Mouse (Mus musculus): ENCODE measurements around the gene Gm37240. TPM values are rescaled to one million over a fixed set of nuclear protein-coding genes. Genes with fewer than 3 reads are reported as not detected.
"Not testable (repeated sequence)": the region's sequence is repeated elsewhere in the genome, so short reads cannot be mapped to it uniquely, and the experiment has no call there.

Gene Gm37240
- polyA plus RNA-seq, 1 experiment from 2014 or later: 10.8 TPM

DNA sequence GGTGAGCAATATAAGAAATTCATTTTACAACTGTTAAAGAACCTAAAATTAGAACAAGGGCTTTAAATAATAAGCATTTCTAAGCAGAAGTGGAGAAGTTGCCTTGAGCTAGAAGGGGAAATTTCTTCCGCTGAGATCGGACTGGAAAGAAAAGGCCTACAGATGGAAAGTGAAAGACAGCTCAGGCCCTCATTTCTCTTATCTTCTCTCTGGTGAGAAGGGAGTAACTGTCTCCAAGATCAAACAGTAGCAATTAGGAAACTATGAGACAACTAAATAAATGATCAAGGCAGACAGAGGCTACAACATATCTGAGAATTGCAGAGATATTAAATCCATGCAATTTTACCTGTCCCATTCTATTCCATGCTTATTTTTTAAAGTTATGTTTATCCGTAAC, 1316.8 kb downstream of the Gm37240 start:
- no peak for DNase-seq (ENCODE audit: low read depth, low spot score)
- ChIA-PET CTCF (interaction anchor here (0.5 to 1.8 kb wide), 8 partner anchors 9 to 1254 kb away, joined by 3 to 7 read pairs (median 3); no protein-coding TSS in a partner anchor), POLR2A (no interaction called here)
- no peak for ATAC-seq
- no peak for TF ChIP-seq CTCF (IDR thresholded peaks at IDR 0.05)
- in situ Hi-C loops (cut with MboI; ENCODE audit: low pct_unique_long_range_greater_than_20kb): no loop called here
- H3K27me3 ChIP-seq: no peaks in the 10 kb centered on the region

DNA sequence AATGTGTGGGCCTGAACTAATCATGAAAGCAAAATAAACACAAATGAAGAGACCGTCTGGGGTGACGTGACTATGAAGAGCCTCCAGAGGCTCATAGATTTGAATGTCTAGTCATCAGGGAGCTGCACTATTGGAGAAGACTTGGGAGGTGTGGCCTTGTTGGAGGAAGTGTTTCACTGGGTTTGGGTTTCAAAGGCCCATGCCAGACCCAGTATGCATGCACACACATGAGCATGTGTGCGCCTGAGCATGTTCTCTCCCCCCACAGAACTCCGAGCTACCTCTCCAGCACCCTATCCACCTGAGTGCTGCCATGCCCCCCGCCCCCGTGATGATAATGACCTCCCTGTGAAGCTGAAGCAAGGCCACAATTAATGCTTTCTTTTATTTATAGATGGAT, 1317.7 kb downstream of the Gm37240 start:
- H3K27me3 ChIP-seq: no peaks in the 10 kb centered on the region
- TF ChIP-seq CTCF (IDR thresholded peaks at IDR 0.05): no peak
- POLR2A ChIA-PET: interaction anchor here (0.6 kb wide), 2 partner anchors 34 to 54 kb away, joined by 3 to 4 read pairs; no protein-coding TSS in a partner anchor
- CTCF ChIA-PET: interaction anchor here (0.8 to 1.8 kb wide), 7 partner anchors 8 to 31 kb away, joined by 3 to 7 read pairs (median 3); no protein-coding TSS in a partner anchor
- no peak for DNase-seq (ENCODE audit: low read depth, low spot score)
- in situ Hi-C loops (cut with MboI; ENCODE audit: low pct_unique_long_range_greater_than_20kb): no loop called here
- no peak for ATAC-seq

DNA sequence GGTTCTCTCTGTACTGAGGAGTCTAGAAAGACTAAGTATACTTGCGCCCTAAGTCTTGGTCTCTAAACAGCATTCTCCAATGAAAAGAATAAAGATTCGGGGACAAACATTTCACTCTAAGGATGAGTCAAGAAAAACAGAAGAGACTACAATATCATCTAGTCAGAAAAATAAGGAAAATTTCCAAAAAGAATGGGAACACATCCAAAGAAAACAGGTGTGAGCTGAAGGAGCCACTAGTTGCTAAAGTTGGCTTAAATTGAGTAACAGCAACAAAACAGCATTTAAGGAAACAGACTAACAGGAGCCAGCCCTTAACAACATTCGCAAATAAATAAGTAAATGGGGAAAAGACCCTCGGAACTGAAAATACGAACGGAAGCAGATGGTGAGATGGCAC, 1318.8 kb downstream of the Gm37240 start:
- no peaks in the 10 kb centered on the region for H3K27me3 ChIP-seq
- ATAC-seq: no peak
- no peak for DNase-seq (ENCODE audit: low read depth, low spot score)
- no peak for TF ChIP-seq CTCF (IDR thresholded peaks at IDR 0.05)
- CTCF ChIA-PET: interaction anchor here (1.8 kb wide), 1 partner anchor 13 kb away, joined by 5 read pairs; no protein-coding TSS in a partner anchor
- in situ Hi-C loops (cut with MboI; ENCODE audit: low pct_unique_long_range_greater_than_20kb): no loop called here
- POLR2A ChIA-PET: no interaction called here

DNA sequence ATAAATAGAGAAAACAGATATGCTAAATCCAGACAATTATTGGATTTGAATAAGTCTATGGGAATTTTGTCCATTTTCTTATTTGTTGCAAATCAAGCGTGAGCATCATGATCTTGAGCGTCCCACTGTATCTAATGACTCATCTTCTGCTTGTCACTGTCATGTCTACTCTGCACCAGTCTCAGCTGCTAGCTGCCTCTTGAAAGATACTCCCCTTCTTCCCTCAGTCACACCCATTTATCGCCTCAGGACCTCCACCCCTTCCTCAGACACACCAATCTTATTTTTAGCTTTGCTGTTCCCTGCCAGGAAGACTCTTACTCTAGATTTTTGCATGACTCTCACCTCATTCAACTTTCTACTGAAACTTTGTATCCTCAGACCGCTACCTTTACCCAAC, 1323.9 kb downstream of the Gm37240 start:
- in situ Hi-C loops (cut with MboI; ENCODE audit: low pct_unique_long_range_greater_than_20kb): no loop called here
- ChIA-PET CTCF (interaction anchor here (1.5 kb wide), 1 partner anchor 14 kb away, joined by 5 read pairs; no protein-coding TSS in a partner anchor), POLR2A (interaction anchor here (0.5 kb wide), 1 partner anchor 249 kb away, joined by 3 read pairs; no protein-coding TSS in a partner anchor)
- ATAC-seq: no peak
- no peak for TF ChIP-seq CTCF (IDR thresholded peaks at IDR 0.05)
- H3K27me3 ChIP-seq: no peaks in the 10 kb centered on the region
- no peak for DNase-seq (ENCODE audit: low read depth, low spot score)

DNA sequence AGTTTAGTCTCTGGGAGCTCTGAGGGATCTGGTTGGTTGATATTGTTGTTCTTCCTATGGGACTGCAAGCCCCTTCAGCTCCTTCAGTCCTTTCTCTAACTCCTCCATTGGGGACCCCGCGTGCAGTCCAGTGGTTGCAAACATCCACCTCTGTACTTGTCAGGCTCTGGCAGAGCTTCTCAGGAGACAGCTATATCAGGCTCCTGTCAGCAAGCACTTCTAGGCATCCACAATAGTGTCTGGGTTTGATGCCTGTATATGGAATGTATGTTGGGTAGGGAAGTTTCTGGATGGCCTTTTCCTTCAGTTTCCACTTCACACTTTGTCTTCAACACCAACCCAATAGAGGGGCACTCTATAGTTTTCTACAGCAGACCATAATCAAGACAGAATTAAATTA, 1324.4 kb downstream of the Gm37240 start:
- DNase-seq (ENCODE audit: low read depth, low spot score); ATAC-seq; H3K27me3 ChIP-seq; in situ Hi-C loops (cut with MboI; ENCODE audit: low pct_unique_long_range_greater_than_20kb): not testable (repeated sequence)
- POLR2A ChIA-PET: interaction anchor here (0.5 kb wide), 1 partner anchor 248 kb away, joined by 3 read pairs; no protein-coding TSS in a partner anchor
- CTCF ChIA-PET: interaction anchor here (1.5 kb wide), 1 partner anchor 14 kb away, joined by 5 read pairs; no protein-coding TSS in a partner anchor

DNA sequence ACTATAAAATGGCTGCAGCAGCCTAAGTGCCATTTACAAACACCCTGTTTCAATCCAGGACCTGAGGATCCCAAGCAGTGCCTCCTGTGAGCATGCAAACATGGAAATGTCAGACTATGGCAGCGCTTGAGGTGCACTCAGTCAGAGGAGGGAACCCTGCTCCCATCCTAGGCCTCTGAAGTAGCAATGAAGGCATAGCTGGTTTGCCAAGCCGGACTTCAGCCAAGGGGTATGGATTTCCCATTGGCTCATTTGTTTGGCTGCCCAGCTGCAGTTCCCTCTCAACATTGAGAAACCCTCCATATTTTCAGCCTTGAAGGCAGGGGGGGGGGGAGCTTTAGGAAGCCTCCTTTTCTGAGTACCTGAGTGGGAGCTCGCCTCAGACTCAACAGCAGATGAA, 1329.0 kb downstream of the Gm37240 start:
- ATAC-seq (no peak), DNase-seq (ENCODE audit: low read depth, low spot score) (no peak)
- ChIA-PET CTCF (interaction anchor here (1.4 to 2.5 kb wide), 3 partner anchors 12 to 35 kb away, joined by 3 to 7 read pairs (median 7); no protein-coding TSS in a partner anchor), POLR2A (no interaction called here)
- no peak for TF ChIP-seq CTCF (IDR thresholded peaks at IDR 0.05)
- in situ Hi-C loops (cut with MboI; ENCODE audit: low pct_unique_long_range_greater_than_20kb): no loop called here
- no peaks in the 10 kb centered on the region for H3K27me3 ChIP-seq

DNA sequence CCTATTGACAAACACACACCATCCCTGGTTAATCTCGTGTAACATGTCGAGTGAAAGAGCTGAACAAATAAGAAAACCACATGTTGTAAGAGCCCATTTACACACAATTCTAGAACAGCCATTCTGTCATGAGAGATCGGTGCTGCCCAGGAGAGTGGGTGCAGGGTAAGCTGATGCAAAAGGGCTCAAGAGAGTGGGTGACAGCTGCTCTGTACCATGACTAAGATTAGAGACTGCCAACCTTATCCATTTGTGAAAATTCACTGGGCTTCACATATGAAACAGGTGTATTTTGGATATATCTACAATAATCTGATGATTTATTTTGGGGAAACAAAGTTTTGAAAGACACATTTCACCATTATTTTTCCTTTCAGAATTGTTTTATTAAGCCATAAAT, 1331.5 kb downstream of the Gm37240 start:
- no peaks in the 10 kb centered on the region for H3K27me3 ChIP-seq
- ATAC-seq: no peak
- ChIA-PET POLR2A (interaction anchor here (0.6 to 1.5 kb wide), 2 partner anchors 12 to 248 kb away, joined by 3 to 5 read pairs; no protein-coding TSS in a partner anchor), CTCF (interaction anchor here (0.9 to 4.6 kb wide), 8 partner anchors 10 to 80 kb away, joined by 3 to 26 read pairs (median 4); no protein-coding TSS in a partner anchor)
- in situ Hi-C loops (cut with MboI; ENCODE audit: low pct_unique_long_range_greater_than_20kb): no loop called here
- DNase-seq (ENCODE audit: low read depth, low spot score): no peak
- no peak for TF ChIP-seq CTCF (IDR thresholded peaks at IDR 0.05)

DNA sequence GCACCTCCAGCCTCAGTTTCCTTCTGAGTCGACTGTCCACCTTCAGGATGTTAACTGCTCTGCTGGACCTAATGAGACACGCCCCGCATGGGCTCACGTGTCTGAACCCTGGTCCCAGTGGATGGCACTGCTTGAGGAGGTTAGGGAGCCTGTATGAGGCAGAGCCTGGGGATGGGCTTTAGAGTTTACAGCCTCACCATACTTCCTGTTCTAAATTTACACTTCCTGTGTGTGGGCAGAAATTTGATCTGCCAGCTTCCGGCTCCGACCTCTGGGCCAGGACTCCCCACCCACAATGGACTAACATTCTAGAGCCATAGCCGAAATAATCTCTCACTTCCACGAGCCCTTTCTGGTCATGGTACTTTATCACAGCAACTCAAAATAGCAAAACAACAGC, 1340.1 kb downstream of the Gm37240 start:
- no peak for TF ChIP-seq CTCF (IDR thresholded peaks at IDR 0.05)
- ChIA-PET CTCF (no interaction called here), POLR2A (no interaction called here)
- no peaks in the 10 kb centered on the region for H3K27me3 ChIP-seq
- no peak for DNase-seq (ENCODE audit: low read depth, low spot score)
- no peak for ATAC-seq
- in situ Hi-C loops (cut with MboI; ENCODE audit: low pct_unique_long_range_greater_than_20kb): no loop called here

DNA sequence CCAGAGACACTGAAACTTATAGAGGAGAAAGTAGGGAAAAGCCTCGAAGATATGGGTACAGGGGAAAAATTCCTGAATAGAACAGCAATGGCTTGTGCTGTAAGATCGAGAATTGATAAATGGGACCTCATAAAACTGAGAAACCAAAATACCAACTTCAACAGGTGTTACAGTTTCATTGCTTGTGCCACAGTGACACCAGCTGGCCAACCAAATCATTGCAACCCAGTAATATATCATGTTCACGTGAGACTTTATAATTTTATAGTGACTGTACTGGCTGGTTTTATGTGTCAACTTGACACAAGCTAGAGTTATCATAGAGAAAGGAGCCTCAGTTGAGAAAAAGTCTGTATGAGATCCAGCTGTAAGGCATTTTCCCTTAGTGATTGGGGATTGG, 1344.9 kb downstream of the Gm37240 start:
- H3K27me3 ChIP-seq, ATAC-seq: not testable (repeated sequence)
- TF ChIP-seq CTCF (IDR thresholded peaks at IDR 0.05): peak; percentile 86
- in situ Hi-C loops (cut with MboI; ENCODE audit: low pct_unique_long_range_greater_than_20kb): loop anchor here (5.0 kb wide), 2 partner anchors 225 to 370 kb away; partner anchors contain the start of gene Gm6525
- peak; percentile 22 for DNase-seq (ENCODE audit: low read depth, low spot score)
- ChIA-PET POLR2A (interaction anchor here (0.5 to 1.4 kb wide), 4 partner anchors 11 to 228 kb away, joined by 3 to 5 read pairs (median 4); no protein-coding TSS in a partner anchor), CTCF (interaction anchor here (0.7 to 6.4 kb wide), 21 partner anchors 9 to 374 kb away, joined by 3 to 70 read pairs (median 4); no protein-coding TSS in a partner anchor)

DNA sequence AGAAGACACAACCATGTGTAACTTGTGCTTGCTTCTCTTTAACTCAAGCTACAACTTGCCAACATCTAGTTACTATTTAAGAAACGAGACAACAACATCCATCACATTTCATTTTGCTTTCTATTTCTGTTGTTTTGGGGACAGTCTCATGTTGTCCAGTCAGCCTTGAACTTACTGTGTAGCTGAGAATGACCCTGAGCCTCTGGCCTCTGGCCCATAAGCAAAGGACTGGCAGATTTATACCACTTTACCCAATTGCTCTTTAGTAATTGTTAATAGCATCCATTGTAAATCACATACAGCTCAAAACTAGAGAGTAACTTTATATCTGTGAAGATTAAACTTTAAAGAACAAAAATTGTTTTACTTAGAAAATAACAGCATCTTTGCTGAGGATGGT, 1345.4 kb downstream of the Gm37240 start:
- DNase-seq (ENCODE audit: low read depth, low spot score): no peak
- no peak for ATAC-seq
- CTCF ChIA-PET: interaction anchor here (0.6 to 6.4 kb wide), 24 partner anchors 10 to 374 kb away, joined by 3 to 70 read pairs (median 4); partner anchors contain the start of gene Arfip1
- in situ Hi-C loops (cut with MboI; ENCODE audit: low pct_unique_long_range_greater_than_20kb): loop anchor here (5.0 kb wide), 2 partner anchors 225 to 370 kb away; partner anchors contain the start of gene Gm6525
- TF ChIP-seq CTCF (IDR thresholded peaks at IDR 0.05): no peak
- POLR2A ChIA-PET: interaction anchor here (0.5 to 1.4 kb wide), 4 partner anchors 12 to 227 kb away, joined by 3 to 5 read pairs (median 4); no protein-coding TSS in a partner anchor
- H3K27me3 ChIP-seq: no peaks in the 10 kb centered on the region

DNA sequence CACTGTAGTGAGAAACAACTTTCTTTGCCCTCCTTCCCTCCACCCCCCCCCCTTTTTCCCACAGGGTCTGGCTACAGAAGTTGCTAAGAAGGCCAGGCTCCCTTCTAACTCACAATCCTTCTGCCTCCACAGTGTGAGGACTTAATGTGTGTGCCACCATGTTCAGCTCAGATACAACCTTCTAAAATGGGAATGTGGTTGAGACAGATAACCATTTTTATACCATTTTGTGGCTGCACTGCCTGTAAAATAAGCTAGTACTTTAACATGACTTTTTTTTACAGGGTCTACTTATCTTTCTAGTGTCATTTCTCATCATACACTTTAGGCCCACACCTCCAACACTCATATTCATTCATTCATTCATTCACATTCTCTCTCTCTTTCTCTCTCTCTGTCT, 1346.7 kb downstream of the Gm37240 start:
- ChIA-PET CTCF (interaction anchor here (1.2 to 6.4 kb wide), 11 partner anchors 9 to 226 kb away, joined by 3 to 70 read pairs (median 8); no protein-coding TSS in a partner anchor), POLR2A (interaction anchor here (0.7 kb wide), 2 partner anchors 10 to 35 kb away, joined by 9 read pairs; no protein-coding TSS in a partner anchor)

More for the DNA sequence above, 1346.7 kb downstream of the Gm37240 start:
- TF ChIP-seq CTCF (IDR thresholded peaks at IDR 0.05): no peak
- ATAC-seq (no peak), DNase-seq (ENCODE audit: low read depth, low spot score) (no peak)
- in situ Hi-C loops (cut with MboI; ENCODE audit: low pct_unique_long_range_greater_than_20kb): loop anchor here (5.0 kb wide), 2 partner anchors 223 to 368 kb away; partner anchors contain the start of gene Gm6525
- no peaks in the 10 kb centered on the region for H3K27me3 ChIP-seq

Data from Patski (cell line).